Mouse (Mus musculus) heart, adult 18-20 months (tissue): Measurements from ENCODE around the gene Man1a2. TPM values are rescaled to one million over a fixed set of nuclear protein-coding genes. Genes with fewer than 3 reads are reported as not detected.
A peak's percentile ranks its signal among the peaks of the same experiment; 100 is the strongest.

Experiments
- DNase-seq, 2 experiments: peaks; one replicate each; pipeline ENCODE4 v3.0.0; 2021 to 2022; ENCODE audit warnings: mixed read lengths in 1 of 2
- long read RNA-seq, 2 experiments: library from polyadenylated mRNA; stranded (forward); transcript quantifications; one replicate each; pipeline ENCODE4 v2.0.0; 2021
- total RNA-seq, 2 experiments: library from RNA; stranded (reverse); gene quantifications; 2 replicates each; pipeline ENCODE4 v1.2.3; 2021

The Man1a2 gene
- 10 to 100 TPM; 44.9 to 45.8 TPM for total RNA-seq
- long read RNA-seq, experiment 1, full-length matches to known transcripts, result 8 of 13 reads
- long read RNA-seq, experiment 1, partial matches to known transcripts, result 2 of 13 reads
- long read RNA-seq, experiment 1, other reads (novel, unspliced or antisense), result 3 of 13 reads
- long read RNA-seq, experiment 2, full-length matches to known transcripts, result 1 of 3 reads
- long read RNA-seq, experiment 2, partial matches to known transcripts, result 1 of 3 reads
- long read RNA-seq, experiment 2, other reads (novel, unspliced or antisense), result 1 of 3 reads

- DNase-seq, result peak; percentile 90 to 94
These were observed at the start of gene Man1a2 for GRCm38 (mm10) chr3:100685087-100685762. TSS of gene Man1a2 (minus strand) at chr3:100685503.

GRCm38 (mm10) chr3:100734482-100735154 is 49.3 kb upstream of the Man1a2 start:
- DNase-seq, result no peak

GRCm38 (mm10) chr3:100731896-100732295 is 46.6 kb upstream of the Man1a2 start:
- no peak for DNase-seq

GRCm38 (mm10) chr3:100731347-100731746 is 46.0 kb upstream of the Man1a2 start:
- DNase-seq, result no peak

GRCm38 (mm10) chr3:100728008-100728712 is 42.9 kb upstream of the Man1a2 start:
- no peak for DNase-seq

GRCm38 (mm10) chr3:100725960-100726674 is 40.8 kb upstream of the Man1a2 start:
- no peak for DNase-seq

GRCm38 (mm10) chr3:100720786-100721300 is 35.5 kb upstream of the Man1a2 start:
- DNase-seq, result no peak

- no peak for DNase-seq
These were observed 30.9 kb upstream of the Man1a2 start for GRCm38 (mm10) chr3:100716241-100716640.

- DNase-seq, result no peak
These were observed 30.1 kb upstream of the Man1a2 start for GRCm38 (mm10) chr3:100715367-100715766.

GRCm38 (mm10) chr3:100713142-100714005 is 28.1 kb upstream of the Man1a2 start:
- DNase-seq, result no peak

GRCm38 (mm10) chr3:100712140-100712539 is 26.8 kb upstream of the Man1a2 start:
- no peak for DNase-seq

GRCm38 (mm10) chr3:100711486-100711885 is 26.2 kb upstream of the Man1a2 start:
- no peak for DNase-seq

- DNase-seq, result no peak
These were observed 21.8 kb upstream of the Man1a2 start for GRCm38 (mm10) chr3:100707117-100707516.

- DNase-seq, result no peak
These were observed 19.9 kb upstream of the Man1a2 start for GRCm38 (mm10) chr3:100705128-100705667.

- DNase-seq, result no peak
These were observed 18.7 kb upstream of the Man1a2 start for GRCm38 (mm10) chr3:100703847-100704644.

- peak; percentile 37 to 44 for DNase-seq
These were observed 17.9 kb upstream of the Man1a2 start for GRCm38 (mm10) chr3:100702875-100703846.

GRCm38 (mm10) chr3:100688747-100689146 is 3.4 kb upstream of the Man1a2 start:
- DNase-seq, result no peak

- DNase-seq, result no peak
These were observed 1.5 kb upstream of the Man1a2 start for GRCm38 (mm10) chr3:100686756-100687155.
